Mouse (Mus musculus) embryonic facial prominence, embryonic 12.5 days (tissue): Measurements from ENCODE around the gene Galntl6. TPM values are rescaled to one million over a fixed set of nuclear protein-coding genes. Genes with fewer than 3 reads are reported as not detected.
"Not testable (repeated sequence)": the region's sequence is repeated elsewhere in the genome, so short reads cannot be mapped to it uniquely, and the experiment has no call there.

Experiments used
- ATAC-seq: fragments of 200-750 bp; cut with Nextera tagmentation; 2 replicates; pipeline ENCODE4 v1.8.0; 2017; ENCODE audit not compliant: insufficient number of reproducible peaks, insufficient read depth, low FRiP score, low TSS enrichment
- H3K27ac ChIP-seq: fragments of 300-500 bp; sonication (generic); 2 replicates; pipeline ENCODE4 v1.5.1; 2016; ENCODE audit warnings: mild to moderate bottlenecking
- H3K27me3 ChIP-seq: fragments of 300-500 bp; sonication (generic); 2 replicates; pipeline ENCODE4 v1.6.1; 2016; ENCODE audit warnings: mild to moderate bottlenecking, moderate library complexity
- H3K36me3 ChIP-seq: fragments of 300-500 bp; sonication (generic); 2 replicates; pipeline ENCODE4 v1.6.1; 2016; ENCODE audit warnings: mild to moderate bottlenecking
- H3K4me1 ChIP-seq: fragments of 300-500 bp; sonication (generic); 2 replicates; pipeline ENCODE4 v1.6.1; 2016
- H3K4me2 ChIP-seq: fragments of 300-500 bp; sonication (generic); replicated peaks from 2 replicates; pipeline ENCODE4 v1.6.1; 2016; ENCODE audit warnings: mild to moderate bottlenecking, moderate library complexity
- H3K4me3 ChIP-seq: fragments of 300-500 bp; sonication (generic); 2 replicates; pipeline ENCODE4 v1.5.1; 2016; ENCODE audit warnings: mild to moderate bottlenecking
- H3K9ac ChIP-seq: fragments of 300-500 bp; sonication (generic); 2 replicates; pipeline ENCODE4 v1.6.1; 2016; ENCODE audit warnings: mild to moderate bottlenecking, moderate library complexity
- H3K9me3 ChIP-seq: fragments of 300-500 bp; sonication (generic); 2 replicates; pipeline ENCODE4 v1.6.1; 2016; ENCODE audit warnings: mild to moderate bottlenecking, moderate library complexity
- whole genome bisulfite sequencing: fragments of 180-500 bp; shearing (Covaris S2); methylation state at CpG from one replicate; pipeline ENCODE4 v1.1.7; 2016; 5-methylcytosine and 5-hydroxymethylcytosine counted together
- polyA plus RNA-seq: library from polyadenylated mRNA; unstranded; fragments of >200 nt; fragmentation: Nextera tagmentation; extraction: Ambion mirVana; gene quantifications from 2 replicates; pipeline ENCODE4 v1.2.1, GENCODE M21; 2016

The Galntl6 gene
- polyA plus RNA-seq, 1 experiment from 2014 or later, result 2.0 TPM

- H3K9ac ChIP-seq, result no peak overlapping the region
- no peak overlapping the region for H3K27ac ChIP-seq
- no peaks in the 10 kb centered on the region for H3K36me3 ChIP-seq
- H3K9me3 ChIP-seq, result no peaks in the 10 kb centered on the region
- H3K27me3 ChIP-seq, result no peaks in the 10 kb centered on the region
- no peak overlapping the region for H3K4me2 ChIP-seq
- H3K4me3 ChIP-seq, result no peak overlapping the region
- H3K4me1 ChIP-seq, result no peaks in the 10 kb centered on the region
- 57% methylated on average over 12 of the region's 12 CpGs for WGBS
- no peak; the same call in 1 of the 2 replicates for ATAC-seq
These were observed 1139.6 kb downstream of the Galntl6 start for GRCm38 (mm10) chr8:57772732-57773265.

- H3K4me1 ChIP-seq, result no peaks in the 10 kb centered on the region
- no peak overlapping the region for H3K27ac ChIP-seq
- ATAC-seq, result no peak
- H3K36me3 ChIP-seq, result no peaks in the 10 kb centered on the region
- 26% methylated on average over 2 of the region's 2 CpGs for WGBS
- H3K9ac ChIP-seq, result no peak overlapping the region
- no peak overlapping the region for H3K4me3 ChIP-seq
- H3K9me3 ChIP-seq, result no peaks in the 10 kb centered on the region
- H3K27me3 ChIP-seq, result peaks cover 2% of the 10 kb centered on the region; the same call in 1 of the 2 replicates
- H3K4me2 ChIP-seq, result no peak overlapping the region
These were observed 1144.9 kb downstream of the Galntl6 start for GRCm38 (mm10) chr8:57767541-57767940.

- Histone ChIP-seq H3K4me2 (peak overlapping the region; percentile 24; the same call in 1 of the 2 replicates), H3K9ac (no peak overlapping the region), H3K9me3 (no peaks in the 10 kb centered on the region), H3K27ac (no peak overlapping the region), H3K36me3 (no peaks in the 10 kb centered on the region), H3K4me1 (no peaks in the 10 kb centered on the region), H3K27me3 (peaks cover 2% of the 10 kb centered on the region; the same call in 1 of the 2 replicates), H3K4me3 (no peak overlapping the region)
- 54% methylated on average over 10 of the region's 10 CpGs for WGBS
- no peak for ATAC-seq
These were observed 1145.9 kb downstream of the Galntl6 start for GRCm38 (mm10) chr8:57766471-57767065.

- Histone ChIP-seq H3K36me3 (no peaks in the 10 kb centered on the region), H3K27me3 (peaks cover 2% of the 10 kb centered on the region; the same call in 1 of the 2 replicates), H3K9ac (no peak overlapping the region), H3K4me2 (peak overlapping the region; percentile 24; the same call in 1 of the 2 replicates), H3K9me3 (no peaks in the 10 kb centered on the region), H3K4me1 (no peaks in the 10 kb centered on the region), H3K27ac (no peak overlapping the region), H3K4me3 (no peak overlapping the region)
- WGBS, result 17% methylated on average over 13 of the region's 13 CpGs
- ATAC-seq, result 0 out of 2 replicates have a peak, but pooled peaks have one; percentile 47
These were observed 1146.6 kb downstream of the Galntl6 start for GRCm38 (mm10) chr8:57765726-57766351.

- WGBS, result 87% methylated on average over 4 of the region's 4 CpGs
- H3K27me3 ChIP-seq, result peaks cover 2% of the 10 kb centered on the region; the same call in 1 of the 2 replicates
- H3K9me3 ChIP-seq, result no peaks in the 10 kb centered on the region
- no peak overlapping the region for H3K4me2 ChIP-seq
- H3K36me3 ChIP-seq, result no peaks in the 10 kb centered on the region
- ATAC-seq, result no peak
- H3K4me1 ChIP-seq, result no peaks in the 10 kb centered on the region
- no peak overlapping the region for H3K27ac ChIP-seq
- H3K4me3 ChIP-seq, result no peak overlapping the region
- no peak overlapping the region for H3K9ac ChIP-seq
These were observed 1147.2 kb downstream of the Galntl6 start for GRCm38 (mm10) chr8:57765192-57765591.

GRCm38 (mm10) chr8:57762622-57763021 is 1149.8 kb downstream of the Galntl6 start:
- not testable (repeated sequence) for H3K4me3 ChIP-seq, H3K9me3 ChIP-seq, H3K36me3 ChIP-seq, H3K9ac ChIP-seq, ATAC-seq, H3K4me2 ChIP-seq, H3K4me1 ChIP-seq, H3K27me3 ChIP-seq, H3K27ac ChIP-seq
- 87% methylated on average over 2 of the region's 2 CpGs for WGBS

GRCm38 (mm10) chr8:57760921-57761320 is 1151.5 kb downstream of the Galntl6 start:
- H3K4me2 ChIP-seq, result no peak overlapping the region
- H3K36me3 ChIP-seq, result no peaks in the 10 kb centered on the region
- H3K9ac ChIP-seq, result no peak overlapping the region
- H3K27ac ChIP-seq, result no peak overlapping the region
- no peaks in the 10 kb centered on the region for H3K9me3 ChIP-seq
- WGBS, result 62% methylated on average over 1 of the region's 1 CpGs
- no peaks in the 10 kb centered on the region for H3K27me3 ChIP-seq
- no peak for ATAC-seq
- H3K4me1 ChIP-seq, result no peaks in the 10 kb centered on the region
- H3K4me3 ChIP-seq, result no peak overlapping the region

GRCm38 (mm10) chr8:57758857-57759256 is 1153.6 kb downstream of the Galntl6 start:
- H3K27ac ChIP-seq, result no peak overlapping the region
- H3K9ac ChIP-seq, result no peak overlapping the region
- H3K27me3 ChIP-seq, result no peaks in the 10 kb centered on the region
- no peaks in the 10 kb centered on the region for H3K9me3 ChIP-seq
- H3K4me3 ChIP-seq, result no peak overlapping the region
- no peaks in the 10 kb centered on the region for H3K4me1 ChIP-seq
- ATAC-seq, result no peak
- H3K4me2 ChIP-seq, result no peak overlapping the region
- H3K36me3 ChIP-seq, result no peaks in the 10 kb centered on the region

GRCm38 (mm10) chr8:57757476-57757875 is 1155.0 kb downstream of the Galntl6 start:
- no peak overlapping the region for H3K4me2 ChIP-seq
- no peaks in the 10 kb centered on the region for H3K36me3 ChIP-seq

GRCm38 (mm10) chr8:57754066-57754465 is 1158.4 kb downstream of the Galntl6 start:
- ATAC-seq, result no peak
- Histone ChIP-seq H3K4me2 (no peak overlapping the region), H3K36me3 (no peaks in the 10 kb centered on the region), H3K27me3 (no peaks in the 10 kb centered on the region), H3K9ac (no peak overlapping the region), H3K4me3 (no peak overlapping the region), H3K9me3 (no peaks in the 10 kb centered on the region), H3K4me1 (no peaks in the 10 kb centered on the region), H3K27ac (no peak overlapping the region)
- WGBS, result 75% methylated on average over 6 of the region's 6 CpGs

More at GRCm38 (mm10) chr8:57757476-57757875, 1155.0 kb downstream of the Galntl6 start:
- no peak overlapping the region for H3K27ac ChIP-seq
- no peak for ATAC-seq
- H3K4me3 ChIP-seq, result no peak overlapping the region
- no peaks in the 10 kb centered on the region for H3K4me1 ChIP-seq
- no peaks in the 10 kb centered on the region for H3K27me3 ChIP-seq
- no peaks in the 10 kb centered on the region for H3K9me3 ChIP-seq
- H3K9ac ChIP-seq, result no peak overlapping the region

GRCm38 (mm10) chr8:57743636-57744035 is 1168.8 kb downstream of the Galntl6 start:
- no peaks in the 10 kb centered on the region for H3K9me3 ChIP-seq
- no peak overlapping the region for H3K9ac ChIP-seq
- H3K27ac ChIP-seq, result no peak overlapping the region
- no peaks in the 10 kb centered on the region for H3K4me1 ChIP-seq
- ATAC-seq, result no peak
- no peak overlapping the region for H3K4me2 ChIP-seq
- WGBS, result 93% methylated on average over 12 of the region's 12 CpGs
- H3K36me3 ChIP-seq, result no peaks in the 10 kb centered on the region
- no peak overlapping the region for H3K4me3 ChIP-seq
- no peaks in the 10 kb centered on the region for H3K27me3 ChIP-seq

- ATAC-seq, result no peak
- H3K4me1 ChIP-seq, result no peaks in the 10 kb centered on the region
- H3K4me3 ChIP-seq, result no peak overlapping the region
- no peaks in the 10 kb centered on the region for H3K9me3 ChIP-seq
- H3K36me3 ChIP-seq, result no peaks in the 10 kb centered on the region
- no peak overlapping the region for H3K9ac ChIP-seq
- H3K4me2 ChIP-seq, result no peak overlapping the region
- H3K27ac ChIP-seq, result no peak overlapping the region
- no peaks in the 10 kb centered on the region for H3K27me3 ChIP-seq
- WGBS, result 54% methylated on average over 6 of the region's 6 CpGs
These were observed 1170.5 kb downstream of the Galntl6 start for GRCm38 (mm10) chr8:57741983-57742382.
